Mouse (Mus musculus) CH12.LX (cell line): Measurements from ENCODE around the gene Bicd1.

Source experiments
- CHD2 ChIP-seq: IDR thresholded peaks from 2 replicates; pipeline ENCODE4 v1.6.1; 2011; ENCODE audit warnings: low read length, improper control_type of control experiment
- CTCF ChIP-seq, 2 experiments: IDR thresholded peaks in 1 of 2; conservative IDR thresholded peaks in 1 of 2; 2 replicates each; pipeline ENCODE4 v1.5.1; 2011 to 2012; ENCODE audit warnings: low read depth in 2 of 2, low read length in 2 of 2, improper control_type of control experiment in 1 of 2, inconsistent platforms in 1 of 2, mild to moderate bottlenecking in 1 of 2, moderate library complexity in 1 of 2
- ELF1 ChIP-seq: IDR thresholded peaks from 2 replicates; pipeline ENCODE4 v1.6.1; 2014; ENCODE audit warnings: low read depth, mild to moderate bottlenecking, inconsistent platforms, low read length, improper control_type of control experiment
- EP300 ChIP-seq: IDR thresholded peaks from 2 replicates; pipeline ENCODE4 v1.6.1; 2011; ENCODE audit warnings: low read length, improper control_type of control experiment
- POLR2A ChIP-seq: IDR thresholded peaks from 2 replicates; pipeline ENCODE4 v1.6.1; 2011; ENCODE audit warnings: low read depth, mild to moderate bottlenecking, improper control_type of control experiment, low read length
- UBTF ChIP-seq: IDR thresholded peaks from 2 replicates; pipeline ENCODE4 v1.6.1; 2012; ENCODE audit warnings: low read depth, mild to moderate bottlenecking, inconsistent platforms, low read length, improper control_type of control experiment, moderate library complexity

GRCm38 (mm10) chr6:149567219-149567618 lies 158.5 kb downstream of the Bicd1 start:
- no peak for TF ChIP-seq POLR2A
- TF ChIP-seq EP300: no peak
- no peak for TF ChIP-seq CTCF (conservative IDR thresholded peaks at IDR 0.05 in 1 of 2, IDR thresholded peaks at IDR 0.05 in 1 of 2; ENCODE audit: low read depth in 2 of 2, low read length in 2 of 2)
- TF ChIP-seq UBTF: no peak
- TF ChIP-seq ELF1: no peak
- no peak for TF ChIP-seq CHD2
